Mouse (Mus musculus) cortical plate, adult 2 months (tissue): ENCODE results near the gene Adam22.

ENCODE experiments used
- CTCF ChIP-seq: fragments of 200-500 bp; IDR thresholded peaks from 2 replicates; pipeline ENCODE4 v1.5.1; 2011; ENCODE audit warnings: mild to moderate bottlenecking, control low read depth, low read length; ENCODE audit not compliant: insufficient read depth; ENCODE audit errors: extremely low read depth
- POLR2A ChIP-seq: fragments of 200-500 bp; IDR thresholded peaks from 2 replicates; pipeline ENCODE4 v1.6.1; 2011; ENCODE audit warnings: mild to moderate bottlenecking, low read length, control low read depth; ENCODE audit not compliant: insufficient read depth; ENCODE audit errors: extremely low read depth

DNA sequence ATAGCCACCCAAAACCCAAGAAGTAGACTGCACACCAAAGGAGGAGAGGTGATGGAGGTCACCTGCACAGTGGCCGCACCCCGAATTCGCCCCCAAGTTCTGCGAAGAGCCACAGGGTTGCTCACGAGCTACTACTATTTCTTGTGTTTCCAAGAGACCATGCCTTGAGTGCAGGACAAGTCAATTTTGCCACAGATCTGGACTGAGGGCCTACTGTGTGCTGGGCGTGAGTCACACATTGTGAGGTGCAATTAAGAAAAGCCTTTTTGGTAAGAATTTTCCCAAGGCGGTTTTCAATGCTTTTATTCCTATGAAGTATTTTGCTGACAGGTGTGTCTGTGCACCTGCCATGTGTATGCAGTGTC, 350 bp upstream of the Adam22 start:
- TF ChIP-seq CTCF (no peak), POLR2A (no peak)
